17 mouse cellular contexts compared by ENCODE assay signal in the genomic region with DNA sequence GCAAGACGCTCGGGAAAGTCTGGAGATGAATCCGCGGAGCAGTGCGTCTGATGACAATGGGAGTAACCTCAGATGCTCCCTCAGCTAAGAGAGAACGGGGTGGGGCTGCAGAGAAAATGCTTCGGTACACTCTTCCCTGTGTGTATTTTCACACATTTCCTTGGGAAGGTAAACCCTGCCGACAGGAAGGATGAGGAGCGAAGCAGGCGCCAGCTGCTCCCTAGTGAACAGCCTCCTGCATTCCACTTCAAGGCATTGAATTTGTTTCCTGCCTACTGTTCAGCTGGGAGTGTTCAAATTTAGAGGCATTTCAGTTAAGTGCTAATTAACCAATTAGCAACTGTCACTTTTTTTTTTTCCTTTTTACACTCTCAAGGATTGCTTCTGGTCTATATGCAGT.
DNase-seq lines count a peak whose midpoint lies in the region; ATAC-seq lines count a peak whose summit lies in the region.
"Had no signal": no experiment of that assay in that cellular context is flagged by ENCODE, and none has a peak within 500 bp of the region (broad histone marks: within the 10 kb centered on the region; RNA-seq: fewer than 3 reads in every experiment).

No protein-coding gene starts in this region.

- no peaks in the 10 kb centered on the region for H3K9me3 ChIP-seq in hindbrain, embryonic 14.5 days (ENCODE audit: control insufficient read depth, low read length)
- no peaks in the 10 kb centered on the region for H3K9me3 ChIP-seq in hindbrain, embryonic 16.5 days (ENCODE audit: control insufficient read depth, low read length)
- H3K9me3 ChIP-seq: hindbrain, embryonic 12.5 days; neural tube, embryonic 12.5 days had no signal

- H3K9ac ChIP-seq in hindbrain, embryonic 14.5 days: no peak overlapping the region
- no peak overlapping the region for H3K9ac ChIP-seq in hindbrain, embryonic 16.5 days (ENCODE audit: low read depth, low read length)
- H3K9ac ChIP-seq: hindbrain, embryonic 12.5 days; neural tube, embryonic 12.5 days had no signal

- DNase-seq in hindbrain, embryonic 14.5 days (ENCODE audit: low spot score): no peak
- peak; percentile 6 for DNase-seq in ZHBTc4 (ENCODE audit: low read depth, low spot score)
- peak; percentile 36 to 37 for DNase-seq in cerebellum, postnatal 14 days
- peak; percentile 40 to 50 for DNase-seq in left cerebral cortex, postnatal 36 days (ENCODE audit: low spot score in 2 of 2)
- no peak for DNase-seq in adrenal gland, adult 2 months
- DNase-seq in ovary, postnatal 36 days (ENCODE audit: low spot score): no peak
- DNase-seq in urinary bladder, postnatal 4 days (ENCODE audit: low spot score in 2 of 2): no peak
- DNase-seq: embryo, embryonic 11 days; gastrocnemius, adult 2 months; kidney, adult 9 months; lung, postnatal 14 days had no signal

- peaks cover 5% of the 10 kb centered on the region for H3K4me1 ChIP-seq in hindbrain, embryonic 14.5 days (replicated peaks; ENCODE audit: control insufficient read depth, insufficient read depth, low read length)
- no peaks in the 10 kb centered on the region; the same call in 1 of the 2 replicates for H3K4me1 ChIP-seq in hindbrain, embryonic 16.5 days (ENCODE audit: control insufficient read depth, insufficient read depth, low read depth, low read length)
- H3K4me1 ChIP-seq: hindbrain, embryonic 12.5 days; neural tube, embryonic 12.5 days had no signal

- no peak for ATAC-seq in hindbrain, embryonic 14.5 days (ENCODE audit: low FRiP score)
- ATAC-seq in hindbrain, embryonic 16.5 days: no peak
- ATAC-seq: activated CD4-positive, CD25-positive, alpha-beta regulatory T cell, adult 4 months had no signal

- no peak overlapping the region for H3K27ac ChIP-seq in hindbrain, embryonic 14.5 days
- H3K27ac ChIP-seq in hindbrain, embryonic 16.5 days (ENCODE audit: low read depth, low read length): no peak overlapping the region
- H3K27ac ChIP-seq: gastrocnemius, adult 2 months; hindbrain, embryonic 12.5 days; midbrain, embryonic 10.5 days; neural tube, embryonic 12.5 days had no signal

- H3K27me3 ChIP-seq in hindbrain, embryonic 14.5 days (ENCODE audit: control insufficient read depth, insufficient read depth, low read length): no peaks in the 10 kb centered on the region
- H3K27me3 ChIP-seq in hindbrain, embryonic 16.5 days (replicated peaks; ENCODE audit: control insufficient read depth, insufficient read depth, low read length): no peaks in the 10 kb centered on the region
- H3K27me3 ChIP-seq: hindbrain, embryonic 12.5 days; neural tube, embryonic 12.5 days had no signal

- no peaks in the 10 kb centered on the region for H3K36me3 ChIP-seq in hindbrain, embryonic 14.5 days (replicated peaks; ENCODE audit: control insufficient read depth, insufficient read depth)
- no peaks in the 10 kb centered on the region for H3K36me3 ChIP-seq in hindbrain, embryonic 16.5 days (ENCODE audit: control insufficient read depth, insufficient read depth, low read length)
- H3K36me3 ChIP-seq: hindbrain, embryonic 12.5 days; midbrain, embryonic 10.5 days; neural tube, embryonic 12.5 days had no signal

- H3K4me2 ChIP-seq in hindbrain, embryonic 14.5 days (replicated peaks): peak overlapping the region; percentile 4; the same call in 1 of the 2 replicates
- H3K4me2 ChIP-seq in hindbrain, embryonic 16.5 days (ENCODE audit: low read length): no peak overlapping the region
- H3K4me2 ChIP-seq: heart, embryonic 11.5 days; hindbrain, embryonic 12.5 days; neural tube, embryonic 12.5 days had no signal

- no peak overlapping the region for H3K4me3 ChIP-seq in hindbrain, embryonic 14.5 days (replicated peaks; ENCODE audit: low read length)
- no peak overlapping the region for H3K4me3 ChIP-seq in hindbrain, embryonic 16.5 days (ENCODE audit: low read length)
- H3K4me3 ChIP-seq: gastrocnemius, adult 2 months; hindbrain, embryonic 12.5 days; midbrain, embryonic 10.5 days; neural tube, embryonic 12.5 days had no signal

- WGBS in hindbrain, embryonic 14.5 days: 59% methylated on average over 10 of the region's 10 CpGs
- 61% methylated on average over 10 of the region's 10 CpGs for WGBS in hindbrain, embryonic 16.5 days

- intact Hi-C loops in left cerebral cortex, postnatal 36 days (cut with DNase I): no loop called here

Comparison
In these comparisons a context has a peak if more than half of its experiments do, and no peak if none do; other contexts are left out.
1. DNase-seq: peak in ZHBTc4 (single experiment), cerebellum, postnatal 14 days (2 of 2) and left cerebral cortex, postnatal 36 days (2 of 2); none in hindbrain, embryonic 14.5 days (single experiment), adrenal gland, adult 2 months (single experiment), ovary, postnatal 36 days (single experiment) and urinary bladder, postnatal 4 days (0 of 2).